Mouse (Mus musculus): Measurements from ENCODE around the gene Cd151.

Gene Cd151

DNA sequence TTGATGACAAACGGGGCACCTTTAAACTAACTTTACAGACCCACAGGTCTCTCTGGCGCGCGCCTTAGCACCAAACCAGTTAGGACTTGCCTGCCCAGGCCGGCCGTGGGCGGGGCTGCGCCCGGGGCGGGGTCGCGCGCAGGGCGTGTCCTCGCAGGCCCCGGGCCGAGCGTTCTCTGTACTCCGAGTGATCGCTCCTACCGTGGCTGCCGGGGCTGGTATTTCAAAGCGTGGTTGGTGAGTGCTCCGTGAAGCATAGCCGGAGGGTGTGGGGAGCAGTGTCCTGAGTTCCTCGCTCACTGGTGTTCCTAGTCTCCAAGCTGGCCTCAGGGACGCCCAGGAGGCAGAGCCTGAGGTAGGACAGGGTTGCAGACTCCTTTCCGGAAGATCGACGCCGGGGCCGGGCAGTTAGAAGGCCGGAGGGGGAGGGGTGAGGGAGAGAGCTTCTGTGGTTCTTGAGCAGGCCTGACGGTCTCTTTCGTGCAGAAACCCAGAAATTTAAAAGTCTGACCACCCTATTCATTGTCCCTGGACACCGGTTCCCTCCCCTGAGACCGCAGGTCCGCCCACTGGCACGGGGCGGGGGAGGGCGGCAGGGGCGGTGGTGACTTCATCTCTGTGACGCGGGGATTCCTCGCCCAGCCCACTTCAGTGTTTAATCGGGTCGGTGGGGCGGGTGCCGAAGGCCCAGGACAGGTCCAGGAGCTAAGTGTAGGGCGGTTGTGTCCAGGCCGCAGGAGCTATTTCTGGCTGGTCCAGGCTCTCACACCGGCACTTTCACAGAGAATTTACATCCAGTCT is at the start of gene Cd151:
TSS of gene Cd151 (plus strand) at position 163 of the 801 bp plus-strand sequence.
- in situ Hi-C loops (cut with MboI; ENCODE audit: low pct_unique_long_range_greater_than_20kb in 1 of 2, low sequenced_read_pairs in 2 of 2, unreplicated experiment in 1 of 2), result loop anchor here in 1 of 2 experiments (25.0 kb wide), 1 partner anchor 1530 kb away; the partner anchor contains the start of gene Utf1

- in situ Hi-C loops (cut with MboI; ENCODE audit: low pct_unique_long_range_greater_than_20kb in 1 of 2, low sequenced_read_pairs in 2 of 2, unreplicated experiment in 1 of 2), result no loop called here
These were observed 49.2 kb upstream of the Cd151 start for GRCm38 (mm10) chr7:141417731-141418681.

- in situ Hi-C loops (cut with MboI; ENCODE audit: low pct_unique_long_range_greater_than_20kb in 1 of 2, low sequenced_read_pairs in 2 of 2, unreplicated experiment in 1 of 2), result no loop called here
These were observed 48.2 kb upstream of the Cd151 start for GRCm38 (mm10) chr7:141418970-141419369.

DNA sequence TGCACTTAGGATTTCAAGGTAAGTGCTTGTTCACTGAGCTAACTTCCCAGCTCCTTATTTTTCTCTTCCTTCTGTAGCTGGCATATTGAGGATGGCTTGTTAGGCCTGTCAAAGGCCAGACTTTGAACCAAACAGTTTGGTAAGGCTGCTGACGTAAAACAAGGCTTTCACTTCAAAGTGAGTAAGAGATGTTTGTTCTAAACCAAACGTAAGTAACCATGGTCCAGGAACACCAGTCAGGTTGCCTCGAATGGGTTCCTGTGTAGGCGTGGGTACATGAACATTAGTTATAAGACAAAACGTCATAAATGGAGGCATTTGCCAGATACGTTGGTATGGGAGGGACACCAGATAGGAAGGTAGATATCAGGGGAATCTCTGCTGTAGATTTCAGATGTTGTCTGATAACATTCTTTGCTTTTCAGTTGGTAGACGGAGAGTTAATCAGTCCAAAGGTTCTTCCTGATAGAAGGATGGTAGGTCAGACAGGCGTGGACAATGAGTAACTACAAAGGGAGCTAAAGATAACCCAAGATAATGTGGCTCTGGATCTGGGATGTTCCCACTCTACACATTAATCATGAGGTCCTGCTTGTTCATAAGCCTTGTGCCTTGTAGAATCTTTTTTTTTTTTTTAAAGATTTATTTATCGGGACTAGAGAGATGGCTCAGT is 47.0 kb upstream of the Cd151 start:
- in situ Hi-C loops (cut with MboI; ENCODE audit: low pct_unique_long_range_greater_than_20kb in 1 of 2, low sequenced_read_pairs in 2 of 2, unreplicated experiment in 1 of 2), result no loop called here

GRCm38 (mm10) chr7:141423811-141424210 is 43.4 kb upstream of the Cd151 start:
- in situ Hi-C loops (cut with MboI; ENCODE audit: low pct_unique_long_range_greater_than_20kb in 1 of 2, low sequenced_read_pairs in 2 of 2, unreplicated experiment in 1 of 2), result no loop called here

DNA sequence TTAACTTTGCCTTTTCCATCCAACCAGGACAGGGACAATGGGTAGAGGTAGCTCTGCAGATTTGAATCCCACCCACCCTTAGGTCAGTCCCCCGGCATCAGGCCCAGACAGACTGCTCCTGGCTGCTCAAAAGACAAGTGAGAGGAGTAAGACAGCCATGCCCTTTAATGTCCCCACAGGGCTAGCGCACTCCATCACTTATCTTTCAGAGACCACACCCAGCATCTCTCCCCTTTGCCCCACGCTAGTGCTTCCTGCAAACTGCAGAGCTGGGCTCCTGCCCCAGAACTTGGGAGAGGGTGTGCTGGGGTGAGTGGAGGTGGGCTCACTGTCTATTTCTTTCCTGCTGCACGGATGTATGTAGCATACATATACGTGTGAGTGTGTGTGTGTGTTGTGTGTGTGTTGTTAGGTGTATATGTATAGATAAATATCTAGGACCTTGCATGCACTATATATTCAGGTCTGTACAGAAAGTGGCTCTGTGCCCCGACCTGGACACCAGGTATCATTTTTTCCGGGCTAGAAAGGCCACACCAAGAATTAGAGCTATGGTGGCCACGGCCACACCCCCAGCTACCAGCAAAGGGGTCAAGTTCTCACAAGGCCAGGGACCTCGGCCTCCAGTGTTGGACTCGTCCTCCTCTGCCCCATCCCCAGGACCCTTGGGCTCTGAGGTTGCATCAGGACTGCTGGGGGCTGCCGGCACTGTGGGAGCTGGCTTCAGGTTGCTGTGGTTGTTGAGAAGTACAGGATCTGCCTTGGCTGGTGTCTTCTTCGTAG is 40.1 kb upstream of the Cd151 start:
- in situ Hi-C loops (cut with MboI; ENCODE audit: low pct_unique_long_range_greater_than_20kb in 1 of 2, low sequenced_read_pairs in 2 of 2, unreplicated experiment in 1 of 2), result no loop called here

GRCm38 (mm10) chr7:141428701-141429100 is 38.5 kb upstream of the Cd151 start:
- in situ Hi-C loops (cut with MboI; ENCODE audit: low pct_unique_long_range_greater_than_20kb in 1 of 2, low sequenced_read_pairs in 2 of 2, unreplicated experiment in 1 of 2), result no loop called here

GRCm38 (mm10) chr7:141429310-141429709 is 37.9 kb upstream of the Cd151 start, which contains the start of gene Cend1:
TSS of gene Cend1 (minus strand) at chr7:141429491.
- in situ Hi-C loops (cut with MboI; ENCODE audit: low pct_unique_long_range_greater_than_20kb in 1 of 2, low sequenced_read_pairs in 2 of 2, unreplicated experiment in 1 of 2), result no loop called here

GRCm38 (mm10) chr7:141429840-141430584 is 37.2 kb upstream of the Cd151 start:
- in situ Hi-C loops (cut with MboI; ENCODE audit: low pct_unique_long_range_greater_than_20kb in 1 of 2, low sequenced_read_pairs in 2 of 2, unreplicated experiment in 1 of 2), result no loop called here

GRCm38 (mm10) chr7:141430585-141431240 is 36.5 kb upstream of the Cd151 start:
- in situ Hi-C loops (cut with MboI; ENCODE audit: low pct_unique_long_range_greater_than_20kb in 1 of 2, low sequenced_read_pairs in 2 of 2, unreplicated experiment in 1 of 2), result no loop called here

GRCm38 (mm10) chr7:141431434-141432185 is 35.6 kb upstream of the Cd151 start:
- in situ Hi-C loops (cut with MboI; ENCODE audit: low pct_unique_long_range_greater_than_20kb in 1 of 2, low sequenced_read_pairs in 2 of 2, unreplicated experiment in 1 of 2), result no loop called here

DNA sequence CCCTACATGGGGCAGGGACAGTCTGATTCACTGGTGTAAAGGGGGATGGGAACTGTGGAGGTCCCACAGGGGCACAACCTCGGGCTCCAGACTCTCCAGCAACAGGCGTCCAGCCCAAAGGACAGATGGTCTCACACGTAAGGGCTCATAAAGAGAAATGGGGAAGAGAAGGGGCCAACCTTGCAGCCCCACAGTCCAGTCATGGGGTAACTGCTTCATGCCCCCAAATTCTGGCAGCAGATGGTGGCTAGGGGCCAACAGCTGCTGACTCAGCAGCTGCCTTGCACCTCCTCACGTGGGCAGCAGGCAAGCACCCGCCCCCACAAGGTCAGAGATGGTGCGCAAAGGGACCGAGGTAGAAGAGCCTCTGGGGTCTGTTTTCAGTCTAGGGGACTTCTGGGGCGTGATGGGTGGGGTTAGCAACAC is 35.0 kb upstream of the Cd151 start:
- in situ Hi-C loops (cut with MboI; ENCODE audit: low pct_unique_long_range_greater_than_20kb in 1 of 2, low sequenced_read_pairs in 2 of 2, unreplicated experiment in 1 of 2), result no loop called here

DNA sequence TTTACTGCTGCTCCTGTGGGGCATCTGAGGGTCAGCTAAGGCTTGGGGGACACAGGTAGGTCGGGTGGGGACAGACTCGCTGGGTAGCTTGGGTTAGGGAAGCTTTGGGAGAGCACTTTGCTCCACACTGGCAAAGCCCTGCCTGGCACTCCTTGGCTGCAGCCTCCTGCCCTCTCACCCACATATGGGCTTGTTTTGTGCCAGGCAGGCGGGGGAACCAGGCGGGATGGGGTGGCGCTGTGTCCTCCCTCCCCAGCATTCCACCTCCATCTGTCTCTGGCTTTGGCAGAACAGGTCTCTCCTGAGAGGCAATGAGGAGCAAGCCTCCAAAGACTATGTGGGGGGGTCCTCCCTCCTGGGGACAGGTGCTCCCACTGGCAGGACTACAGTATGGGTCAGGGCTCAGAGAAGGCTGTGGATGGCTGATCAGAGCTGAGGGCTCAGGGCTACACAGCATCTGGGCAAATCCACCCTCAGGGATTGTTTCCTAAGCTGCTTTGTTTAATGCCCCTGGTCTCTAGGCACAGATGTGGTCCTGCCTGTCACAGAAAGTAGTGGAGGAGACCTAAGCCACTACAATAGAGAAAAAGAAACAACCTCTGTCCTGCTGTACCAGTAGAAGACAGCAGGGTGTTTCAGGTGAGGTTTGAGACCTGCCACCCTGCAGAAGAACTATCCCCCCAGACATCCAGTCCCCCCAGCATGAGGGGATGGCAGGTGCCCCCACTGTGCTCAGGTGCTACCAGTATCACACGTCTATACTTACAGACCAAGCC is 34.3 kb upstream of the Cd151 start:
- in situ Hi-C loops (cut with MboI; ENCODE audit: low pct_unique_long_range_greater_than_20kb in 1 of 2, low sequenced_read_pairs in 2 of 2, unreplicated experiment in 1 of 2), result no loop called here

GRCm38 (mm10) chr7:141433517-141434400 is 33.4 kb upstream of the Cd151 start:
- in situ Hi-C loops (cut with MboI; ENCODE audit: low pct_unique_long_range_greater_than_20kb in 1 of 2, low sequenced_read_pairs in 2 of 2, unreplicated experiment in 1 of 2), result no loop called here

GRCm38 (mm10) chr7:141434464-141434863 is 32.7 kb upstream of the Cd151 start:
- in situ Hi-C loops (cut with MboI; ENCODE audit: low pct_unique_long_range_greater_than_20kb in 1 of 2, low sequenced_read_pairs in 2 of 2, unreplicated experiment in 1 of 2), result no loop called here
